ENCODE assay signal across 10 mouse cellular contexts in genomic region chr5:93265164-93265800, GRCm38 (mm10). TPM values are rescaled to one million over a fixed set of nuclear protein-coding genes. Genes with fewer than 3 reads are reported as not detected.
DNase-seq lines count a peak whose midpoint lies in the region; ATAC-seq and TF ChIP-seq lines count a peak whose summit lies in the region.
"Had no signal": no experiment of that assay in that cellular context is flagged by ENCODE, and none has a peak within 500 bp of the region (broad histone marks: within the 10 kb centered on the region; RNA-seq: fewer than 3 reads in every experiment).

No protein-coding gene starts in this region.

- DNase-seq in gastrocnemius, adult 2 months: no peak
- no peak for DNase-seq in gastrocnemius, postnatal 14 days
- no peak for DNase-seq in stomach, postnatal 0 days (ENCODE audit: low spot score)
- peak; percentile 16 for DNase-seq in thymus, postnatal 36 days
- DNase-seq in gastrocnemius, postnatal 10 days: no peak
- DNase-seq: adrenal gland, adult 8-10 months had no signal

- H3K9me3 ChIP-seq in stomach, embryonic 15.5 days: no peaks in the 10 kb centered on the region
- no peaks in the 10 kb centered on the region for H3K9me3 ChIP-seq in stomach, postnatal 0 days (ENCODE audit: control insufficient read depth, low read length)
- H3K9me3 ChIP-seq in liver, embryonic 16.5 days (replicated peaks; ENCODE audit: control insufficient read depth, low read length): no peaks in the 10 kb centered on the region

- TF ChIP-seq EP300 in stomach, postnatal 0 days (optimal IDR thresholded peaks at IDR 0.05): no peak

- no peak overlapping the region for H3K9ac ChIP-seq in stomach, embryonic 15.5 days
- no peak overlapping the region for H3K9ac ChIP-seq in stomach, postnatal 0 days (ENCODE audit: low read length)
- H3K9ac ChIP-seq in liver, embryonic 16.5 days (ENCODE audit: low read depth, low read length): no peak overlapping the region

- no peaks in the 10 kb centered on the region for H3K4me1 ChIP-seq in stomach, embryonic 15.5 days
- no peaks in the 10 kb centered on the region for H3K4me1 ChIP-seq in stomach, postnatal 0 days (replicated peaks; ENCODE audit: control insufficient read depth, insufficient read depth)
- H3K4me1 ChIP-seq in liver, embryonic 16.5 days (ENCODE audit: control insufficient read depth, low read depth, low read length): peaks cover 15% of the 10 kb centered on the region

- WGBS in stomach, embryonic 15.5 days: 67% methylated on average over 7 of the region's 7 CpGs
- 69% methylated on average over 7 of the region's 7 CpGs for WGBS in stomach, postnatal 0 days
- 49% methylated on average over 7 of the region's 7 CpGs for WGBS in liver, embryonic 16.5 days (ENCODE audit: insufficient replicate concordance)

- TF ChIP-seq CTCF in gastrocnemius, adult 2 months (IDR thresholded peaks at IDR 0.05): no peak
- TF ChIP-seq CTCF in stomach, postnatal 0 days (IDR thresholded peaks at IDR 0.05; ENCODE audit: low read depth): no peak

- H3K27me3 ChIP-seq in stomach, embryonic 15.5 days (replicated peaks): no peaks in the 10 kb centered on the region
- no peaks in the 10 kb centered on the region for H3K27me3 ChIP-seq in stomach, postnatal 0 days (ENCODE audit: control insufficient read depth, insufficient read depth, low read length)
- H3K27me3 ChIP-seq in liver, embryonic 16.5 days (ENCODE audit: control insufficient read depth, insufficient read depth, low read depth, low read length): no peaks in the 10 kb centered on the region; the same call in 1 of the 2 replicates

- H3K4me3 ChIP-seq in gastrocnemius, adult 2 months: peak overlapping the region; percentile 100
- H3K4me3 ChIP-seq in stomach, embryonic 15.5 days (replicated peaks): no peak overlapping the region
- no peak overlapping the region for H3K4me3 ChIP-seq in stomach, postnatal 0 days (ENCODE audit: low read depth, low read length)
- H3K4me3 ChIP-seq in liver, embryonic 16.5 days (ENCODE audit: low read depth, low read length): no peak overlapping the region

- peak overlapping the region; percentile 97 for H3K27ac ChIP-seq in gastrocnemius, adult 2 months
- peak overlapping the region; percentile 42; the same call in 1 of the 2 replicates for H3K27ac ChIP-seq in stomach, embryonic 15.5 days
- H3K27ac ChIP-seq in stomach, postnatal 0 days (replicated peaks): no peak overlapping the region
- peak overlapping the region; percentile 26 for H3K27ac ChIP-seq in liver, embryonic 16.5 days (ENCODE audit: low read length)

- 0 out of 2 replicates have a peak overlapping the region, but pooled peaks have one; percentile 6 for H3K4me2 ChIP-seq in stomach, embryonic 15.5 days
- H3K4me2 ChIP-seq in stomach, postnatal 0 days (replicated peaks; ENCODE audit: low read depth): no peak overlapping the region
- H3K4me2 ChIP-seq in liver, embryonic 16.5 days (ENCODE audit: low read depth, low read length): 0 out of 2 replicates have a peak overlapping the region, but pooled peaks have one; percentile 81

- no peak for ATAC-seq in stomach, embryonic 15.5 days (ENCODE audit: insufficient read depth, low FRiP score, low read depth)
- ATAC-seq in stomach, postnatal 0 days (ENCODE audit: low FRiP score, low TSS enrichment): no peak
- ATAC-seq in liver, embryonic 16.5 days (ENCODE audit: low read depth): no peak
- ATAC-seq in monocyte, adult 5-6 weeks (replicated peaks; ENCODE audit: insufficient number of reproducible peaks, low FRiP score, low TSS enrichment, poor library complexity, severe bottlenecking): no peak

- H3K36me3 ChIP-seq in stomach, embryonic 15.5 days: no peaks in the 10 kb centered on the region
- no peaks in the 10 kb centered on the region for H3K36me3 ChIP-seq in stomach, postnatal 0 days (ENCODE audit: control insufficient read depth, insufficient read depth, low read length)
- no peaks in the 10 kb centered on the region for H3K36me3 ChIP-seq in liver, embryonic 16.5 days (ENCODE audit: control insufficient read depth, insufficient read depth)

- intact Hi-C loops in gastrocnemius, adult 2 months (cut with DNase I): loop anchor here (5.0 to 10.0 kb wide), 2 partner anchors 173 to 1300 kb away; partner anchors contain the start of genes Rchy1 and Sept11
- intact Hi-C loops in gastrocnemius, postnatal 14 days (cut with DNase I; ENCODE audit: low total_unique reads): no loop called here

RNA-seq across cellular contexts. Expression of gene Ccng2, which starts 1.8 kb away (rescaled TPM):
- 1 to 10 TPM; 8.6 to 9.7 TPM for total RNA-seq in gastrocnemius, adult 2 months (2021)
- 10 to 100 TPM in 1 of 2 experiments, 1 to 10 TPM in 1; 9.6 to 16.6 TPM for total RNA-seq in gastrocnemius, postnatal 14 days (2021)
- polyA plus RNA-seq in stomach, embryonic 15.5 days (2015; fragmentation: Nextera tagmentation; extraction: Ambion mirVana): 38.8 and 41.5 TPM in 2 replicates
- 16.0 and 18.4 TPM in 2 replicates for polyA plus RNA-seq in stomach, postnatal 0 days (2015; fragmentation: Nextera tagmentation; extraction: Ambion mirVana)
- polyA plus RNA-seq in liver, embryonic 16.5 days (2015; fragmentation: Nextera tagmentation; extraction: Ambion mirVana): 21.0 and 21.1 TPM in 2 replicates
- total RNA-seq in monocyte, adult 5-6 weeks (2017): 84.8 to 96.1 TPM (median 96.0 TPM) in 3 replicates
- 10 to 100 TPM; 16.9 to 18.2 TPM for total RNA-seq in gastrocnemius, postnatal 10 days (2021)

RNA-seq across cellular contexts. Expression of gene 2010109A12Rik, which starts 59.0 kb away (rescaled TPM):
- under 1 TPM; 0.48 to 0.81 TPM for total RNA-seq in gastrocnemius, adult 2 months (2021)
- under 1 TPM in 1 of 2 experiments, not detected in 1; 0.60 TPM for total RNA-seq in gastrocnemius, postnatal 14 days (2021)
- 1.5 and 1.7 TPM in 2 replicates for polyA plus RNA-seq in stomach, embryonic 15.5 days (2015; fragmentation: Nextera tagmentation; extraction: Ambion mirVana)
- 1.1 and 1.3 TPM in 2 replicates for polyA plus RNA-seq in stomach, postnatal 0 days (2015; fragmentation: Nextera tagmentation; extraction: Ambion mirVana)
- 1.9 and 2.0 TPM in 2 replicates for polyA plus RNA-seq in liver, embryonic 16.5 days (2015; fragmentation: Nextera tagmentation; extraction: Ambion mirVana)
- total RNA-seq in monocyte, adult 5-6 weeks (2017): 0.96 to 4.9 TPM (median 2.6 TPM) in 3 replicates
- under 1 TPM in 1 of 2 experiments, not detected in 1; 0.50 TPM for total RNA-seq in gastrocnemius, postnatal 10 days (2021)
- polyA plus RNA-seq: C2C12 had no signal

RNA-seq across cellular contexts. Expression of gene Ccni, which starts 59.0 kb away (rescaled TPM):
- 10 to 100 TPM; 61.4 to 66.6 TPM for total RNA-seq in gastrocnemius, adult 2 months (2021)
- 10 to 100 TPM; 82.5 to 92.6 TPM for total RNA-seq in gastrocnemius, postnatal 14 days (2021)
- polyA plus RNA-seq in stomach, embryonic 15.5 days (2015; fragmentation: Nextera tagmentation; extraction: Ambion mirVana): 84.3 and 93.5 TPM in 2 replicates
- 48.4 and 50.8 TPM in 2 replicates for polyA plus RNA-seq in stomach, postnatal 0 days (2015; fragmentation: Nextera tagmentation; extraction: Ambion mirVana)
- 31.6 and 34.0 TPM in 2 replicates for polyA plus RNA-seq in liver, embryonic 16.5 days (2015; fragmentation: Nextera tagmentation; extraction: Ambion mirVana)
- 90.9 to 115 TPM (median 110 TPM) in 3 replicates for total RNA-seq in monocyte, adult 5-6 weeks (2017)
- 100 to 1,000 TPM; 117 to 125 TPM for total RNA-seq in gastrocnemius, postnatal 10 days (2021)

Comparison
In these comparisons a context has a peak if more than half of its experiments do, and no peak if none do; other contexts are left out.
1. DNase-seq: peak in thymus, postnatal 36 days (2 of 2); none in gastrocnemius, adult 2 months (single experiment), gastrocnemius, postnatal 14 days (single experiment), stomach, postnatal 0 days (single experiment) and gastrocnemius, postnatal 10 days (single experiment).